Mouse (Mus musculus) testis, adult 2 months (tissue): ENCODE data around the gene Dock1.

Experiments
- CTCF ChIP-seq: fragments of 200-500 bp; IDR thresholded peaks from 2 replicates; pipeline ENCODE4 v1.5.1; 2012; ENCODE audit warnings: low read depth, mild to moderate bottlenecking, inconsistent platforms, low read length, moderate library complexity; ENCODE audit not compliant: control insufficient read depth, insufficient read depth, insufficient replicate concordance
- POLR2A ChIP-seq: fragments of 200-500 bp; IDR thresholded peaks from 2 replicates; pipeline ENCODE4 v1.6.1; 2012; ENCODE audit warnings: low read depth, mild to moderate bottlenecking, inconsistent platforms, low read length, moderate library complexity; ENCODE audit not compliant: control insufficient read depth

DNA sequence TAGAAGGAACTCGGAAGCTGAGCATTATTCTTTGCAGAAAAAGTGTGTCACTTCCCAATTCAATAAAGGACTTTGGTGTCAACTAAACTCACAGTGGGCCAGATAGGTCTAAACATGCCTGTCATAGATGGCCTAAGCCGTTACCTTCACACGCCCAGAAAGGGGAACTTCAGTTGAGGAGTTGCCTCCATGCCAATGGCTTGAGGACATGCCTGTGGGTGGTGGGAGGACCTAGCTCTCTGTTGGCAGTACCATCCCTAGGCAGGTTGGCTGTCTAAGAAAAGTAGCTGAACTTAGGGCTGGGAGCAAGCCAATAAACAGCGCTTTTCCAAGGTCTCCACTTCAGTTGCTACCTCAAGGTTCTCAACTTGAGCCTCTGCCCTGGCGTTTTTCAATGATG is 53.1 kb downstream of the Dock1 start:
- no peak for TF ChIP-seq CTCF
- TF ChIP-seq POLR2A: no peak
